Mouse (Mus musculus): Measurements from ENCODE around the gene Rbms3. TPM values are rescaled to one million over a fixed set of nuclear protein-coding genes. Genes with fewer than 3 reads are reported as not detected.

Gene Rbms3
- polyA plus RNA-seq, 1 experiment from 2014 or later = 117 TPM

DNA sequence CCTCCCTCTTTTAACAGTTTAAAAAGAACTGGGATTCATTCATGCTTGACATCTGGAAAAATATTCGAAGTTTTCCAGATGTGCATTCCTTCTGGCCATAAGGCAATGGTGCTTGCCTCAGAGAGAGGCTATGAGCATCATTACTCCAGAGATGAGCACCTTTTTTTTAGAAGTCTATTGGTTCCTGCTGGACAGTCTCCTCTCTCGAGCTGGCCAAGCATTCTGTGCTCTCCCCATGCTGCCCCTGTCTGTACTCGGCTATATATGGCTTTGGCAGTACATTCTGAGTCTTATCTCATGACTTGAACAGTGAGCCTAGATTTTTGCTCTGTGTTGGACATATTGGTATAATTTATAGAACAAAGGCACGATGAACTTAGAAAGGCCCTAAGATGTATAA, 952.6 kb downstream of the Rbms3 start:
- Histone ChIP-seq H3K4me2 (no peak overlapping the region), H3K9ac (no peak overlapping the region), H3K27me3 (ENCODE audit: insufficient read depth, low read length) (no peaks in the 10 kb centered on the region), H3K9me3 (ENCODE audit: low read depth, low read length) (no peaks in the 10 kb centered on the region), H3K27ac (ENCODE audit: low read depth) (peak overlapping the region; percentile 76), H3K4me1 (ENCODE audit: insufficient read depth) (0 out of 2 replicates have a peak, but pooled peaks cover 4% of the 10 kb centered on the region), H3K36me3 (ENCODE audit: insufficient read depth) (peaks cover 8% of the 10 kb centered on the region), H3K4me3 (ENCODE audit: low read depth, low read length) (no peak overlapping the region)
- no peak for TF ChIP-seq CTCF (IDR thresholded peaks at IDR 0.05; ENCODE audit: low read depth)
- DNase-seq = peak; percentile 59
- WGBS = 44% methylated on average over 4 of the region's 4 CpGs
- ATAC-seq (ENCODE audit: insufficient read depth) = peak; percentile 73

DNA sequence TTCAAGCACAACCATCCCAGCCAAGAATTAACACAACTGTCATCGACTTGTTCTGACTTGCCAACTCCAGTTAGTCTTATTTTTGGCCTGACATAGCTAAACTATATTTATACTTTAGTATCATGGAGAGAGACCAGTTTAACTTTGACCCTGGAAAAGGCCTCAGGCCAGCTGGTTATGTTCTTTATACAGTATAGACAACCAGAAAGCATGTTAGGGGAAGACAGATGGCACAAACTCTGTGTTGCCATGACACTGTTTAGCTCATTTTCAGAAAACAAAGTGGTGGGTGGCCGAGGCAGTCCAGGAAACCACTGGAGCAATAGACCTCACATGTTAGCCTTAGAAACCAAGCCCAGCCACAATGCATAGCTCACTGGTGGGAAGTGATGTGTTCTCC, 953.3 kb downstream of the Rbms3 start:
- Histone ChIP-seq H3K4me2 (no peak overlapping the region), H3K27me3 (ENCODE audit: insufficient read depth, low read length) (no peaks in the 10 kb centered on the region), H3K36me3 (ENCODE audit: insufficient read depth) (peaks cover 8% of the 10 kb centered on the region; the same call in 1 of the 2 replicates), H3K27ac (ENCODE audit: low read depth) (peak overlapping the region; percentile 76), H3K9ac (no peak overlapping the region), H3K9me3 (ENCODE audit: low read depth, low read length) (no peaks in the 10 kb centered on the region), H3K4me3 (ENCODE audit: low read depth, low read length) (no peak overlapping the region), H3K4me1 (ENCODE audit: insufficient read depth) (0 out of 2 replicates have a peak, but pooled peaks cover 4% of the 10 kb centered on the region)
- DNase-seq (peak; percentile 88), ATAC-seq (ENCODE audit: insufficient read depth) (peak; percentile 93)
- 41% methylated on average over 2 of the region's 2 CpGs for WGBS
- TF ChIP-seq CTCF (IDR thresholded peaks at IDR 0.05; ENCODE audit: low read depth) = no peak

DNA sequence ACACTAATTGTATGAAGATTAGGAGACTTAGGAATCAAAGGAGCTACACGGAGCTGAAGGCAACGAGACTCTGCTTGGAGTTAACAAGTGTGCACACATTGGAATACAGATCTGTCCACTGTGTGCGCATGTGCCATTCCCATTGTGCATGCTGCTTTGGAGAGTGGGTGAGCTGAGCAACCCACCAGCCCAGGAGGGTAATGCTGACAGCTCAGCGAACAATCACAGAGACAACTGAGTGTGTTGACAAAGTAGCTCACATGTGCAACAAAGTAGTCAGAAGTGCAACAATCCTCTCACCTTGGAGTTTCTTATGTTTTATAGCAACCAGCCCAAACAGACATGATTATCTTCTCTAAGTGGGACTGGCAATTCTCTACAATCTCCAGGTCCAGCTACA, 955.5 kb downstream of the Rbms3 start:
- H3K36me3 ChIP-seq (ENCODE audit: insufficient read depth) = 0 out of 2 replicates have a peak, but pooled peaks cover 3% of the 10 kb centered on the region
- 83% methylated on average over 4 of the region's 4 CpGs for WGBS
- no peak for ATAC-seq (ENCODE audit: insufficient read depth)
- H3K4me2 ChIP-seq = no peak overlapping the region
- no peak overlapping the region for H3K9ac ChIP-seq
- DNase-seq = no peak
- H3K27ac ChIP-seq (ENCODE audit: low read depth) = no peak overlapping the region
- 0 out of 2 replicates have a peak, but pooled peaks cover 4% of the 10 kb centered on the region for H3K4me1 ChIP-seq (ENCODE audit: insufficient read depth)
- no peak overlapping the region for H3K4me3 ChIP-seq (ENCODE audit: low read depth, low read length)
- no peaks in the 10 kb centered on the region for H3K27me3 ChIP-seq (ENCODE audit: insufficient read depth, low read length)
- H3K9me3 ChIP-seq (ENCODE audit: low read depth, low read length) = no peaks in the 10 kb centered on the region
- TF ChIP-seq CTCF (IDR thresholded peaks at IDR 0.05; ENCODE audit: low read depth) = no peak

DNA sequence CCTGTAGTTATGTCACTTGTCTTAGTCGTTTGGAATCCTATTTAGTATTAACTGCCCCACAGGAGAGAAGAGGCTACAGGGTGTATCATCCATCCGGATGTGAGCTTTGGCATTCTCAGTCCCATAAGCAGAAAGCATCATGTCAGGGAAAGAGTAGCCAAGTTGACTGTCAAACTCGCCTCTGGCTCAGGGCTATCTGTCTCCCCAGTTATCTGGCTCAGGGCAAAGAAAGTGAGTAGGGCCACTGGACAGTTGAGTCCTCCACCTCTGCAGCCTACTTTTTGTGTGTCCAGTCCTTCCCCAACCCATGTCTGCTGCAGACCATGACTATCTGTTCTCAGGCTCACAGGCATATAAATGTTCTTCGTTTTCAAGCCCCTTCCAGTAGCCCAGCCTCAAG, 968.7 kb downstream of the Rbms3 start:
- no peak overlapping the region for H3K4me2 ChIP-seq
- ATAC-seq (ENCODE audit: insufficient read depth) = no peak
- no peak overlapping the region for H3K27ac ChIP-seq (ENCODE audit: low read depth)
- H3K9me3 ChIP-seq (ENCODE audit: low read depth, low read length) = no peaks in the 10 kb centered on the region
- WGBS = 80% methylated on average over 4 of the region's 4 CpGs
- no peak for TF ChIP-seq CTCF (IDR thresholded peaks at IDR 0.05; ENCODE audit: low read depth)
- no peak overlapping the region for H3K4me3 ChIP-seq (ENCODE audit: low read depth, low read length)
- H3K27me3 ChIP-seq (ENCODE audit: insufficient read depth, low read length) = no peaks in the 10 kb centered on the region
- DNase-seq = no peak
- peaks cover 8% of the 10 kb centered on the region for H3K36me3 ChIP-seq (ENCODE audit: insufficient read depth)
- no peaks in the 10 kb centered on the region for H3K4me1 ChIP-seq (ENCODE audit: insufficient read depth)
- no peak overlapping the region for H3K9ac ChIP-seq

DNA sequence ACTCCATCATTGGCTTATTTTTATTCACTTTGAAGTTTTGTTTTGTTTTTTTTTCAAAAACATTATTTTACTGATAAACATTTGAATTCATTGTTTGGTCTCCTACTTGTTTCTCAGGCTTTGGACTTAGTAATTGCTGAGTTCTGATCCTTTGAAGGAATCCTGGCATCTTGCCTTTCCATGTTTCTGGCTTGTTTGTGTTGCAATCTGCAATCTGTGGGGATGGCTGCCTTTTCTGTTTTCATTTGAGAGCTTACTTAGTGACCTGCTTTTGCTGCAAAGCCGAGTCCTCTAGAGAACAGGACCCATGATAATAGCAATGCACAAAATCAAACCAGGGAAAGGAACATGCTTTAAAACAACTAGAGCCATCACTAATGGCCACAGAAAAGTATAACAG, 969.8 kb downstream of the Rbms3 start:
- H3K4me1 ChIP-seq (ENCODE audit: insufficient read depth) = no peaks in the 10 kb centered on the region
- peaks cover 6% of the 10 kb centered on the region for H3K36me3 ChIP-seq (ENCODE audit: insufficient read depth)
- DNase-seq (peak; percentile 66), ATAC-seq (ENCODE audit: insufficient read depth) (no peak)
- 55% methylated on average over 1 of the region's 1 CpGs for WGBS
- no peak overlapping the region for H3K9ac ChIP-seq
- TF ChIP-seq CTCF (IDR thresholded peaks at IDR 0.05; ENCODE audit: low read depth) = no peak
- no peaks in the 10 kb centered on the region for H3K27me3 ChIP-seq (ENCODE audit: insufficient read depth, low read length)
- no peak overlapping the region for H3K27ac ChIP-seq (ENCODE audit: low read depth)
- H3K9me3 ChIP-seq (ENCODE audit: low read depth, low read length) = no peaks in the 10 kb centered on the region
- H3K4me2 ChIP-seq = no peak overlapping the region
- H3K4me3 ChIP-seq (ENCODE audit: low read depth, low read length) = no peak overlapping the region

DNA sequence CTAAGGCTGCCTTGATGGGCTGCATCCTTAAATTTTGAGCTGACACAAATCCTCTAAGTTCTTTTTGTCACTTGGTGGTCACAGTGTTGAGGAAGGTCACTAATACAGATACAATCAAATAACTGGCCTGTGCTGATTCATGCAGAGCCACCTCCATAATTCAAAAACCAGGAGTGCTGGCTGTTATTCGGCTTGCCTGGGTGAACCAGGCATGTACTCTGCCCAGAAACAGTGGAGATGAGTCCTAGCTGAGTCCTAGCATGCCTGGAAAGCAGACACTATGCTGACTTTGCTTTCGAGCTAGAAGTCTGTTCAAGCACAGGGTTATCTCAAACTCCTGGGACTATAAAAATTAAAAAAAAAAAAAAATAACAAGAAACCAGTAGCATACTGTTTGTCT, 972.6 kb downstream of the Rbms3 start:
- no peak for TF ChIP-seq CTCF (IDR thresholded peaks at IDR 0.05; ENCODE audit: low read depth)
- H3K27me3 ChIP-seq (ENCODE audit: insufficient read depth, low read length) = no peaks in the 10 kb centered on the region
- no peaks in the 10 kb centered on the region for H3K9me3 ChIP-seq (ENCODE audit: low read depth, low read length)
- no peak overlapping the region for H3K27ac ChIP-seq (ENCODE audit: low read depth)
- no peaks in the 10 kb centered on the region for H3K36me3 ChIP-seq (ENCODE audit: insufficient read depth)
- ATAC-seq (ENCODE audit: insufficient read depth) = no peak
- no peak overlapping the region for H3K4me3 ChIP-seq (ENCODE audit: low read depth, low read length)
- H3K4me2 ChIP-seq = no peak overlapping the region
- WGBS = 86% methylated on average over 2 of the region's 2 CpGs
- no peaks in the 10 kb centered on the region for H3K4me1 ChIP-seq (ENCODE audit: insufficient read depth)
- no peak overlapping the region for H3K9ac ChIP-seq
- DNase-seq = no peak

DNA sequence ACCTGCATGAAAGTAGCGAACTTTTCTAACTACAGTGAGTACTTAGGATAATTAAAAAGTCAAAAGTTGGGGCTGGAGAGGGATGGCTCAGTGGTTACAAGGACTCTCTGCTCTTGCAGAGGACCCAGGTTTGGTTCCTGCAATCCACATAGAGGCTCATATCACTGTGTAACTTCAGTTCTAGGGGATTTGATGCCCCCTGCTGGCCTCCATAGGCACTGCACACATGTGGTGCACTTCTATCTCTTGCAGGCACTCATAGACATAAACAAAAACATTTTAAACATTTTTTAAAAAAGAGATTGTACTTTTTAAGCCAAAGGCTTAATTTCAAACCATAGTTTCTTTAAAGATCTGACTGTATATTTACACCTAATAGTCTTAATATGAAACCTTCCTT, 978.3 kb downstream of the Rbms3 start:
- DNase-seq (no peak), ATAC-seq (ENCODE audit: insufficient read depth) (no peak)
- H3K27me3 ChIP-seq (ENCODE audit: insufficient read depth, low read length) = no peaks in the 10 kb centered on the region
- peak; percentile 50 for TF ChIP-seq CTCF (IDR thresholded peaks at IDR 0.05; ENCODE audit: low read depth)
- H3K36me3 ChIP-seq (ENCODE audit: insufficient read depth) = no peaks in the 10 kb centered on the region
- H3K4me3 ChIP-seq (ENCODE audit: low read depth, low read length) = no peak overlapping the region
- WGBS = 97% methylated on average over 1 of the region's 1 CpGs
- H3K4me1 ChIP-seq (ENCODE audit: insufficient read depth) = peaks cover 13% of the 10 kb centered on the region
- H3K27ac ChIP-seq (ENCODE audit: low read depth) = no peak overlapping the region
- no peak overlapping the region for H3K4me2 ChIP-seq
- H3K9me3 ChIP-seq (ENCODE audit: low read depth, low read length) = no peaks in the 10 kb centered on the region
- no peak overlapping the region for H3K9ac ChIP-seq

DNA sequence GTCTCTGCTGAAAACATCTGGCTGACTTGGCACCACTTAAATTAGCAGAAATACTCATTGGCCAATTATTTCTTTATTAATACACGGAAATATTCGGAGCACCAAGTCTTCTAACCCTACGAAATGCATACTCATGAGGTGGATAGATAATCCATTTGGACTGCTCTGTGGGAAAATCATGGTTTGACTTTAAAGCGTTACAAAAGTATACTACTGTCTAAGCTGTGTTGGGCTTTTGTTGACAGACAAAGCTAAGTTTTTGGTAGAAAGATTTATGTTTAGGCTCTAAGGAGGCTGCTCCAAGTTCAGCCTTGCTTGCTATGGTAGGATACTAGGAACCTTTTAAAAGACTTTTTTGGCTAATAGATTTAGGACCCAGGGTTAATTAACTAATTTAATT, 979.8 kb downstream of the Rbms3 start:
- Histone ChIP-seq H3K36me3 (ENCODE audit: insufficient read depth) (no peaks in the 10 kb centered on the region), H3K27ac (ENCODE audit: low read depth) (peak overlapping the region; percentile 81; the same call in 1 of the 2 replicates), H3K4me1 (ENCODE audit: insufficient read depth) (peaks cover 13% of the 10 kb centered on the region), H3K4me2 (no peak overlapping the region), H3K9me3 (ENCODE audit: low read depth, low read length) (no peaks in the 10 kb centered on the region), H3K4me3 (ENCODE audit: low read depth, low read length) (no peak overlapping the region), H3K9ac (no peak overlapping the region), H3K27me3 (ENCODE audit: insufficient read depth, low read length) (no peaks in the 10 kb centered on the region)
- DNase-seq (peak; percentile 55), ATAC-seq (ENCODE audit: insufficient read depth) (0 out of 2 replicates have a peak, but pooled peaks have one; percentile 52)
- TF ChIP-seq CTCF (IDR thresholded peaks at IDR 0.05; ENCODE audit: low read depth) = no peak
- 24% methylated on average over 4 of the region's 4 CpGs for WGBS

Data from lung, embryonic 14.5 days (tissue).